Mouse (Mus musculus) E14TG2a.4 (cell line): Measurements from ENCODE around the gene Gp9.

Experiments
- CTCF ChIP-seq: conservative IDR thresholded peaks from 2 replicates; pipeline ENCODE4 v1.5.1; 2014; ENCODE audit warnings: low read length
- NANOG ChIP-seq: IDR thresholded peaks from 2 replicates; pipeline ENCODE4 v1.6.1; 2014; ENCODE audit warnings: borderline replicate concordance, low read length, mixed read lengths
- POU5F1 ChIP-seq: IDR thresholded peaks from 2 replicates; pipeline ENCODE4 v1.6.1; 2014; ENCODE audit warnings: low read length, borderline replicate concordance

DNA sequence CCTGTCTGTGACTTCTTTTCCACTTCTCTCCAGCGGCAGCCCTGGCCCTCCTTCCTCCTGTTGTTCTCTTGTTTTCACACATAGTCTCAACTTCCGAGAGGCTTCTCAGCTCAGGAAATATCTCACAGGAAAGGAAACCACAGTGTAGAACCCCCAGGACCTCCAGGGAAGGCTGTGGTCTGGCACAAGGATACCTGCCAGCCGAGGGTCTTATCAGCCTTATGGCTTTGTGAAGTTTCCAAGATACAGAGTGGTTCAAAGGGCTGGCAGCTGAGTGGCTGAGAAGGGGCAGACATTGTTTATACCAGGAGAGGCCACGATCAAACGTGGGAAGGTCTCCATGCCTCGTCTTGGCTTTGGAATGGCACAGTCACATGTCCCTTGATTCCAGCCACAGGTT lies 38.0 kb upstream of the Gp9 start:
- TF ChIP-seq CTCF (no peak), POU5F1 (no peak), NANOG (no peak)
